Mouse (Mus musculus): Measurements from ENCODE around the gene Iqch.

GRCm38 (mm10) chr9:63495786-63496185 is 106.5 kb downstream of the Iqch start:
- TF ChIP-seq CTCF (IDR thresholded peaks at IDR 0.05; ENCODE audit: extremely low read depth, insufficient read length, insufficient replicate concordance, low read depth, low read length), result no peak
- TF ChIP-seq POLR2A (IDR thresholded peaks at IDR 0.05; ENCODE audit: low read depth, low read length), result no peak

All from small intestine, adult 2 months (tissue).